Mouse (Mus musculus): Measurements from ENCODE around the gene Wscd2. TPM values are rescaled to one million over a fixed set of nuclear protein-coding genes. Genes with fewer than 3 reads are reported as not detected.

Gene Wscd2
- polyA plus RNA-seq, 1 experiment from 2014 or later = 7.6 TPM

- no peak for DNase-seq (ENCODE audit: low spot score)
- Histone ChIP-seq H3K4me1 (replicated peaks; ENCODE audit: control insufficient read depth, insufficient read depth, low read length) (no peaks in the 10 kb centered on the region; the same call in 1 of the 2 replicates), H3K9ac (ENCODE audit: low read length) (no peak overlapping the region), H3K9me3 (ENCODE audit: control insufficient read depth, low read length) (no peaks in the 10 kb centered on the region), H3K27me3 (ENCODE audit: control insufficient read depth, insufficient read depth, low read length) (no peaks in the 10 kb centered on the region), H3K27ac (ENCODE audit: low read depth, low read length) (no peak overlapping the region), H3K4me2 (ENCODE audit: low read depth, low read length, severe bottlenecking) (no peak overlapping the region), H3K36me3 (ENCODE audit: control insufficient read depth, insufficient read depth, low read length) (no peaks in the 10 kb centered on the region), H3K4me3 (ENCODE audit: low read depth, low read length) (no peak overlapping the region)
- no peak for ATAC-seq (replicated peaks; ENCODE audit: low FRiP score)
- WGBS = 78% methylated on average over 16 of the region's 16 CpGs
Observed at GRCm38 (mm10) chr5:113620130-113620716, 130.1 kb downstream of the Wscd2 start.

- 81% methylated on average over 7 of the region's 7 CpGs for WGBS
- no peak for ATAC-seq (replicated peaks; ENCODE audit: low FRiP score)
- Histone ChIP-seq H3K27ac (ENCODE audit: low read depth, low read length) (no peak overlapping the region), H3K4me1 (replicated peaks; ENCODE audit: control insufficient read depth, insufficient read depth, low read length) (no peaks in the 10 kb centered on the region; the same call in 1 of the 2 replicates), H3K9ac (ENCODE audit: low read length) (no peak overlapping the region), H3K36me3 (ENCODE audit: control insufficient read depth, insufficient read depth, low read length) (no peaks in the 10 kb centered on the region), H3K27me3 (ENCODE audit: control insufficient read depth, insufficient read depth, low read length) (no peaks in the 10 kb centered on the region), H3K9me3 (ENCODE audit: control insufficient read depth, low read length) (no peaks in the 10 kb centered on the region), H3K4me3 (ENCODE audit: low read depth, low read length) (no peak overlapping the region), H3K4me2 (ENCODE audit: low read depth, low read length, severe bottlenecking) (no peak overlapping the region)
- DNase-seq (ENCODE audit: low spot score) = no peak
Observed at GRCm38 (mm10) chr5:113620999-113621398, 130.9 kb downstream of the Wscd2 start.

GRCm38 (mm10) chr5:113623052-113623451, 132.9 kb downstream of the Wscd2 start:
- no peak overlapping the region for H3K27ac ChIP-seq (ENCODE audit: low read depth, low read length)
- 14% methylated on average over 2 of the region's 2 CpGs for WGBS
- no peaks in the 10 kb centered on the region for H3K27me3 ChIP-seq (ENCODE audit: control insufficient read depth, insufficient read depth, low read length)
- no peak overlapping the region for H3K4me2 ChIP-seq (ENCODE audit: low read depth, low read length, severe bottlenecking)
- H3K9me3 ChIP-seq (ENCODE audit: control insufficient read depth, low read length) = no peaks in the 10 kb centered on the region
- no peak for DNase-seq (ENCODE audit: low spot score)
- no peak overlapping the region for H3K4me3 ChIP-seq (ENCODE audit: low read depth, low read length)
- H3K9ac ChIP-seq (ENCODE audit: low read length) = no peak overlapping the region
- no peaks in the 10 kb centered on the region; the same call in 1 of the 2 replicates for H3K4me1 ChIP-seq (replicated peaks; ENCODE audit: control insufficient read depth, insufficient read depth, low read length)
- no peaks in the 10 kb centered on the region for H3K36me3 ChIP-seq (ENCODE audit: control insufficient read depth, insufficient read depth, low read length)
- ATAC-seq (replicated peaks; ENCODE audit: low FRiP score) = no peak

- Histone ChIP-seq H3K4me1 (replicated peaks; ENCODE audit: control insufficient read depth, insufficient read depth, low read length) (no peaks in the 10 kb centered on the region; the same call in 1 of the 2 replicates), H3K27ac (ENCODE audit: low read depth, low read length) (no peak overlapping the region), H3K4me2 (ENCODE audit: low read depth, low read length, severe bottlenecking) (no peak overlapping the region), H3K4me3 (ENCODE audit: low read depth, low read length) (no peak overlapping the region), H3K9me3 (ENCODE audit: control insufficient read depth, low read length) (no peaks in the 10 kb centered on the region), H3K36me3 (ENCODE audit: control insufficient read depth, insufficient read depth, low read length) (no peaks in the 10 kb centered on the region), H3K27me3 (ENCODE audit: control insufficient read depth, insufficient read depth, low read length) (no peaks in the 10 kb centered on the region), H3K9ac (ENCODE audit: low read length) (no peak overlapping the region)
- ATAC-seq (replicated peaks; ENCODE audit: low FRiP score) = no peak
- DNase-seq (ENCODE audit: low spot score) = no peak
- WGBS = 87% methylated on average over 4 of the region's 4 CpGs
Observed at GRCm38 (mm10) chr5:113625068-113625467, 134.9 kb downstream of the Wscd2 start.

GRCm38 (mm10) chr5:113626352-113626751, 136.2 kb downstream of the Wscd2 start:
- no peaks in the 10 kb centered on the region for H3K36me3 ChIP-seq (ENCODE audit: control insufficient read depth, insufficient read depth, low read length)
- H3K4me1 ChIP-seq (replicated peaks; ENCODE audit: control insufficient read depth, insufficient read depth, low read length) = no peaks in the 10 kb centered on the region; the same call in 1 of the 2 replicates
- H3K27me3 ChIP-seq (ENCODE audit: control insufficient read depth, insufficient read depth, low read length) = no peaks in the 10 kb centered on the region
- no peak for ATAC-seq (replicated peaks; ENCODE audit: low FRiP score)
- no peak for DNase-seq (ENCODE audit: low spot score)
- H3K27ac ChIP-seq (ENCODE audit: low read depth, low read length) = no peak overlapping the region
- H3K4me2 ChIP-seq (ENCODE audit: low read depth, low read length, severe bottlenecking) = no peak overlapping the region
- no peak overlapping the region for H3K9ac ChIP-seq (ENCODE audit: low read length)
- no peak overlapping the region for H3K4me3 ChIP-seq (ENCODE audit: low read depth, low read length)
- no peaks in the 10 kb centered on the region for H3K9me3 ChIP-seq (ENCODE audit: control insufficient read depth, low read length)
- WGBS = 90% methylated on average over 8 of the region's 8 CpGs

- no peak for DNase-seq (ENCODE audit: low spot score)
- no peak overlapping the region for H3K4me2 ChIP-seq (ENCODE audit: low read depth, low read length, severe bottlenecking)
- no peaks in the 10 kb centered on the region; the same call in 1 of the 2 replicates for H3K4me1 ChIP-seq (replicated peaks; ENCODE audit: control insufficient read depth, insufficient read depth, low read length)
- 83% methylated on average over 5 of the region's 5 CpGs for WGBS
- no peaks in the 10 kb centered on the region for H3K27me3 ChIP-seq (ENCODE audit: control insufficient read depth, insufficient read depth, low read length)
- no peaks in the 10 kb centered on the region for H3K9me3 ChIP-seq (ENCODE audit: control insufficient read depth, low read length)
- no peaks in the 10 kb centered on the region for H3K36me3 ChIP-seq (ENCODE audit: control insufficient read depth, insufficient read depth, low read length)
- ATAC-seq (replicated peaks; ENCODE audit: low FRiP score) = no peak
- no peak overlapping the region for H3K27ac ChIP-seq (ENCODE audit: low read depth, low read length)
- H3K4me3 ChIP-seq (ENCODE audit: low read depth, low read length) = no peak overlapping the region
- no peak overlapping the region for H3K9ac ChIP-seq (ENCODE audit: low read length)
Observed at GRCm38 (mm10) chr5:113626991-113627390, 136.9 kb downstream of the Wscd2 start.

- no peak overlapping the region for H3K27ac ChIP-seq (ENCODE audit: low read depth, low read length)
- no peaks in the 10 kb centered on the region for H3K27me3 ChIP-seq (ENCODE audit: control insufficient read depth, insufficient read depth, low read length)
- DNase-seq (ENCODE audit: low spot score) (no peak), ATAC-seq (replicated peaks; ENCODE audit: low FRiP score) (no peak)
- no peaks in the 10 kb centered on the region for H3K9me3 ChIP-seq (ENCODE audit: control insufficient read depth, low read length)
- no peaks in the 10 kb centered on the region; the same call in 1 of the 2 replicates for H3K4me1 ChIP-seq (replicated peaks; ENCODE audit: control insufficient read depth, insufficient read depth, low read length)
- no peaks in the 10 kb centered on the region for H3K36me3 ChIP-seq (ENCODE audit: control insufficient read depth, insufficient read depth, low read length)
- H3K4me2 ChIP-seq (ENCODE audit: low read depth, low read length, severe bottlenecking) = no peak overlapping the region
- no peak overlapping the region for H3K4me3 ChIP-seq (ENCODE audit: low read depth, low read length)
- H3K9ac ChIP-seq (ENCODE audit: low read length) = no peak overlapping the region
- 70% methylated on average over 11 of the region's 11 CpGs for WGBS
Observed at GRCm38 (mm10) chr5:113627820-113628437, 137.8 kb downstream of the Wscd2 start.

- no peaks in the 10 kb centered on the region for H3K9me3 ChIP-seq (ENCODE audit: control insufficient read depth, low read length)
- H3K36me3 ChIP-seq (ENCODE audit: control insufficient read depth, insufficient read depth, low read length) = no peaks in the 10 kb centered on the region
- no peak overlapping the region for H3K9ac ChIP-seq (ENCODE audit: low read length)
- 86% methylated on average over 3 of the region's 3 CpGs for WGBS
- H3K4me3 ChIP-seq (ENCODE audit: low read depth, low read length) = no peak overlapping the region
- H3K27me3 ChIP-seq (ENCODE audit: control insufficient read depth, insufficient read depth, low read length) = no peaks in the 10 kb centered on the region
- DNase-seq (ENCODE audit: low spot score) (no peak), ATAC-seq (replicated peaks; ENCODE audit: low FRiP score) (no peak)
- H3K4me2 ChIP-seq (ENCODE audit: low read depth, low read length, severe bottlenecking) = no peak overlapping the region
- H3K4me1 ChIP-seq (replicated peaks; ENCODE audit: control insufficient read depth, insufficient read depth, low read length) = no peaks in the 10 kb centered on the region
- no peak overlapping the region for H3K27ac ChIP-seq (ENCODE audit: low read depth, low read length)
Observed at GRCm38 (mm10) chr5:113629248-113629647, 139.1 kb downstream of the Wscd2 start.

- DNase-seq (ENCODE audit: low spot score) (no peak), ATAC-seq (replicated peaks; ENCODE audit: low FRiP score) (no peak)
- Histone ChIP-seq H3K9me3 (ENCODE audit: control insufficient read depth, low read length) (no peaks in the 10 kb centered on the region), H3K4me2 (ENCODE audit: low read depth, low read length, severe bottlenecking) (no peak overlapping the region), H3K4me1 (replicated peaks; ENCODE audit: control insufficient read depth, insufficient read depth, low read length) (no peaks in the 10 kb centered on the region), H3K36me3 (ENCODE audit: control insufficient read depth, insufficient read depth, low read length) (no peaks in the 10 kb centered on the region), H3K9ac (ENCODE audit: low read length) (no peak overlapping the region), H3K27me3 (ENCODE audit: control insufficient read depth, insufficient read depth, low read length) (no peaks in the 10 kb centered on the region), H3K4me3 (ENCODE audit: low read depth, low read length) (no peak overlapping the region), H3K27ac (ENCODE audit: low read depth, low read length) (no peak overlapping the region)
- WGBS = 72% methylated on average over 10 of the region's 10 CpGs
Observed at GRCm38 (mm10) chr5:113630116-113630515, 140.0 kb downstream of the Wscd2 start.

All from forebrain, embryonic 11.5 days (tissue).